Mouse (Mus musculus): ENCODE results near the gene Clip4. TPM values are rescaled to one million over a fixed set of nuclear protein-coding genes. Genes with fewer than 3 reads are reported as not detected.
"Not testable (repeated sequence)": the region's sequence is repeated elsewhere in the genome, so short reads cannot be mapped to it uniquely, and the experiment has no call there.

Gene Clip4
- total RNA-seq (2022), result 10 to 100 TPM; 17.2 to 42.7 (median 29.7) TPM

DNA sequence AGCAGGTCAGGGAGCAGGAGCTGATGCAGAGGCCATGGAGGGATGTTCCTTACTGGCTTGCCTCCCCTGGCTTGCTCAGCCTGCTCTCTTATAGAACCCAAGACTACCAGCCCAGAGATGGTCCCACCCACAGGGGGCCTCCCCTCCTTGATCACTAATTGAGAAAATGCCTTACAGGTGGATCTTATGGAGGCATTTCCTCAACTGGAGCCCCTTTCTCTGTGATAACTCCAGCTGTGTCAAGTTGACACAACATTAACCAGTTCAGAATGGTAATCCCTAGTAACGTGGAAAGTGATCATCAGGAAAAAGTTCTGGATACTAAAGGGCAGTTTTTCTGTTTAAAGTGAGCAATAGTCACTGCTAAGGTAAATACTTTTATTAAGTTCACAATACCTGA lies at the start of gene Clip4:
TSS of gene Clip4 (plus strand) at position 301 of the 400 bp plus-strand sequence.
- not testable (repeated sequence) for DNase-seq

DNA sequence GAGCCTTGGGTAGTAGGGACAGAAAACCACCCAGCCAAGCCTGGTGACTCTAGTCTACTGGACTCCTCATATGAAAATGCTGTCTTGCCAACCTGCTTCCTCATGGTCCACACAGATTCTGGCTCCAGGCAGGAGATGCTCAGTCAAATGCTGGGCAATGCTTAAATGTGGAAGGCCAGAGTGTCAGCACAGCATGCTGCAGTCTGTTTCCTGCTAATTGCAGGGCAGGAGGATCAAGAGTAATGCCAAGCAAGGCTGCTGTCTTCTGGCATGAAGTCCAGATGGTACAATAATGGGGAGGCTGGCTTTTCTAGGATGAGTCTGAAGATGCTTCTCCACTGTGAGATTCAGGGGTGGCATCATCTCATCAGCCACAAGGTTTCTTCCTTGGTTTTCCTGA lies 47.8 kb upstream of the Clip4 start:
- no peak for DNase-seq

GRCm38 (mm10) chr17:71721019-71721418 lies 47.3 kb upstream of the Clip4 start:
- DNase-seq, result peak; percentile 28

- DNase-seq, result no peak
Observed at GRCm38 (mm10) chr17:71730655-71731054, 37.6 kb upstream of the Clip4 start.

GRCm38 (mm10) chr17:71736442-71736841 lies 31.8 kb upstream of the Clip4 start:
- no peak for DNase-seq

GRCm38 (mm10) chr17:71742156-71742555 lies 26.1 kb upstream of the Clip4 start:
- DNase-seq, result no peak

DNA sequence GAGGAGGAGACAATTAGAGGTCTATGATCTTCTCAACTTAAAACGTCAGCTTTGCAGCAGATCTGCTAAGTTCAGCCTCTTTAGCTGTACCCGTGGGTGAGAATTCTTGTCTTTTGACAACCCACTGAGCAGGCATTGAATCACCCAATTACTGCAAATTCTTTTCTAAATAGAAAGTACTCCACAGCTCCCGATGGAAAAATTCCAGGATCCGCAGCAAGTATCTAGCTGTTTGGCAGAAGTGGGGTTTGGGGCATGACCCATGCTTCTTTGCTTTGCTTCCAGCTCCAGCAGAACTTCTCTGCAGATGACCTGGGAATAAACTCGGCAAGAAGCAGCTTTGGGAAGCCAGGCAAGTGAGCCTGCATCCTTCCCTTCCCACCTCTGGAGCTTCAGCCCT lies 25.3 kb upstream of the Clip4 start:
- no peak for DNase-seq

GRCm38 (mm10) chr17:71746114-71746513 lies 22.2 kb upstream of the Clip4 start:
- no peak for DNase-seq

DNA sequence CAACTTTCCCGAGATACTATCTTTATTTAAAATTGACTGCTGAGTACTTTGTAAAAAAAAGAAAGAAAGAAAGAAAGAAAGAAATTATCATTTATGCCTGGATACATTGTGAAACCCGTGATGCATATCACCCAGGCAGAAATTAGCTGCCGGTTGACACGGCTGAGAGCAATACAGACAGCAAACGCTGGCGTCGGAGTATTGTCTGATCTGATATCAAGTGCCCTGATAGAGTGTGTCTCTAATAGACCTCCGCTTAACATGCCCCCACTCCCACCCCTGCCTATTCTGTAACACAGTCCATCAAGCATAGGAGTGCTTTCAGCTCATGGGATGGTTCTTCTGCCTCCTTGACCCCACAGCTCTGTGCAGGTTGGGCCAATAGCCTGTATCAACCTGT lies 20.7 kb upstream of the Clip4 start:
- DNase-seq, result no peak

DNA sequence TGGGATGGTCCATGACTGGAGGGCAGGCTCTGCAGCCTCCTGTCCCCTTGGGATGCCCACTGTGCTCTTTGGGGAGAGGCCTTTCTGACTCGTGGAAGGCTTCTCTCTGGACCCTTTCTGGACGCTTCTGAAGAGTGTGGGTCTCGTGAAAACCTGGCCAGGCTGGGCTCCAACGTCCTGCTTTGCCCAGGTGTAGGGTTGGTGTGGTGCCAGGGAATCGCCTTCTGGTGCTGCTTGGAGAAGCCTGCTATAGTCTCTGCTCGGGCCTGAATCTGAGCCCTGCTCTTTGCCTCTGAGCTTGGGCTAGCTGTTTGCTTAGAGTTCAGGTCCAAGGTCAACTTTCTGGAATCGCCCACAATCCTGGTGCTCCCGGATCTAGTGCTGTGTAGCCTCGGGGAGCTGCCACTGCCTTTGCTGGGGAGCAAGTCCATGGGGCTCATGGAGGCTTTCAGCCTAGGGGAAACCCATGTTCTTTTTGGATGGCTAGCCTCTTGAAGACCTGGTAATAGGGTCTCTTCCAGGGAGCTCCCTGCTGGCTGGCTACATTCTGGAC lies 18.6 kb upstream of the Clip4 start:
- no peak for DNase-seq

DNA sequence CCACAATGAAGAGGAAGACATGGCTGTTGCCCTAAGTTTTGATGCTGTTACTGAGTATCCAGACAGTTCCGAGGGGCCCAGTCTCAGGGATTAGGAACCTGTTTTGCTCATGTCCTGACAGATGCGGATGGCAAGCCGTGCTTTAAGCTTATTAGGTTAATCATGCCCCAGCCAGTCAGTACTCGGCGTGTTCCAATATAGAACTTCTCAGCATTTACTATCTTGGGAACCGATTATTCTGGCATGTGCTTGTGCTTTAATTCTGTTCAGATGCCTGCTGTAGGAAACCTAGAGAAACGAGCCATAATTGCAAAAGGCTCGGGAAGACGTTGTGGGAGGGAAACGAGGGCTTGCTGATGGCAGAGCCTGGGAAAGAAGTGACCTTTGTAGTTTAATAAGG lies 15.4 kb upstream of the Clip4 start, which contains the start of gene Pcare:
TSS of gene Pcare (minus strand) at position 64 of the 400 bp plus-strand sequence.
- DNase-seq, result no peak

GRCm38 (mm10) chr17:71760536-71760935 lies 7.7 kb upstream of the Clip4 start:
- no peak for DNase-seq

DNA sequence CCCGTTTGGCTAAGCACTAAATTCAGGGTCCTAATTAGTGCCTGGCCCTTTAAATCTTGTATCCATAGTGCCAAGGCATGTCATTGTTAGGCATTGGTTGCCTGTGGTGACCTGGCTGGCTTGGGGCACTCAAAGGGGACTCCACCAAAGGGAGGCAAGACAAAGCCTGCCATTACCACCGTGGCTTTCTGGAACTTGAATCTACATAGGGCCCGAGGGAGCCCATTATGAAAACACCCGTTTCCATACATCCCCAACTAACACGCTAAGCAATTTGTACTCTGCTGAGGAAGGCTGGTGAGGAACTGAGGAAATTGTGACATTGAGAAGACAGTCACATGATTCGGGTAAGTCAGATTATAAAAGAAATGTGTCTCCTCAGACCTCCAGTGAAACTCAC lies 1.3 kb downstream of the Clip4 start:
- no peak for DNase-seq

GRCm38 (mm10) chr17:71770696-71771095 lies 2.4 kb downstream of the Clip4 start:
- DNase-seq, result no peak

DNA sequence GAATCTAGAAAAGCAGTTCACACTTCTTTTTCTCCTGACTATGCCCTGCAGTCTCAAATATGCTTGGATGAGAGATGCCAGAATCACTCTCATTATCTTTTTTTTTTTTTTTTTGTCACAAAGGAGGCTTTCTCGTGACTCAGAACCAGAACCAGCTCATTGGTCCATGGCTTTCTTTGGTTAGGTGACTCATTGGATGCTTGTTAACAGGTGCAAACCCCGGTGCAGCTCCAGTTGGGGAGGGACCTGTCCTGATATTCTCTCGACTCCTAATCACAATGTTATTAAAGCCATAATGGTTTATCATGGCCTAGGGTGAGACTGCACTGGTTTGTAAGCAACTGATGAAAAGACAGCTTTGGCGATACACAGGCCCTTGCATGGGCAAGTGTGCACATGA lies 5.9 kb downstream of the Clip4 start:
- DNase-seq, result no peak

GRCm38 (mm10) chr17:71775279-71775678 lies 7.0 kb downstream of the Clip4 start:
- DNase-seq, result no peak

GRCm38 (mm10) chr17:71778696-71779095 lies 10.4 kb downstream of the Clip4 start:
- DNase-seq, result no peak

GRCm38 (mm10) chr17:71780490-71780889 lies 12.2 kb downstream of the Clip4 start:
- DNase-seq, result no peak

DNA sequence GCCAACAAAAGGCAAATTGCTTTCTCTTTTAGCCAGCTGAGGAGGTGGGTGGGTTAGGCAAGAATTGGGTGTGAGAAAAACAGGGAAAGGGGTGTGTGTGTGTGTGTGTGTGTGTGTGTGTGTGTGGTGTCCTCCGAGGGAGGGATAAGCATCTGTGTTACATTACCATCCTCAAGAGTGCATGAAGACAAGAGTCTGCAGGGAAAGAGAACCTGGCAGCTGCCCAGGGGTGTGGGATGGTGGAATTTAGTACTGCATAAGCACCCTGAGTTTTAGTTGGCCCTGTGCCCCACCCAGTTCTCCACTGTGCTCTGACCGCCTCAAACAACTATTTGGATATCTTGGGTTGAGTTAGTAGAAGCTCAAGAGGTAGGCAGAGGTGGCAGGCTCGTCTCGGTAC lies 12.7 kb downstream of the Clip4 start:
- no peak for DNase-seq

GRCm38 (mm10) chr17:71782242-71782698 lies 14.0 kb downstream of the Clip4 start:
- no peak for DNase-seq

DNA sequence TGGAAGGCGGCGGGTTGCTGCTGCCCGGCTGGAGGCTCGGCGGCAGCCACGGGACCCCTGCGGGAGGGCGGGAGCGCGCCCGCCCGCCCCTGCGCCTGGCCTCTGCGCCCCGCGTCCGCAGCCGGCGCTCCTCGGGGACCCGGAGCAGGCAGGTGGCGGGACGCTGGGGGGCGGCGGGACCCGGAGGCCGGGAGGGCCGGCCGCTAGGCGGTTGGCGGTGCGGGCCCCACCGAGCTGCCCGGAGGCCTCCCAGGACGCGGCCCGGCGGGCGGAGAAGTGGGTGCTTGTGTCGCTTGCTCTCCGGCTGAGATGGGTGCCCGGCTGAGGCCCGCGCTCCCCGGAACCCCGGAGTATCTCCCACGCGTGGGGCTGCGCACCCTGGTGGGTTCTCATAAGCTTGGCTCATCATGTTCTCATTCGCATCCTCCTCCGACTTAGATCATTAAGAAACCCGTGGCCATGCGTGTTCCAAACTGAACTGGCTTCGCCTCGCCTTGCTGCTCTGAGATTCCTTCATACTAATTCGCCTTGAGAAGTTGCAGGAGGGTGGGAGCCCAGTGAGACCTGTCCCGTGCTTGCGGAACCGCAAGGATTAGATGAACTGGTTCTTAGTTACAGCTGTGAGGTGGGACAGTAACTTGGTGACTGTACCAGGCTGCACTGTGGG lies 14.6 kb downstream of the Clip4 start:
- no peak for DNase-seq

DNA sequence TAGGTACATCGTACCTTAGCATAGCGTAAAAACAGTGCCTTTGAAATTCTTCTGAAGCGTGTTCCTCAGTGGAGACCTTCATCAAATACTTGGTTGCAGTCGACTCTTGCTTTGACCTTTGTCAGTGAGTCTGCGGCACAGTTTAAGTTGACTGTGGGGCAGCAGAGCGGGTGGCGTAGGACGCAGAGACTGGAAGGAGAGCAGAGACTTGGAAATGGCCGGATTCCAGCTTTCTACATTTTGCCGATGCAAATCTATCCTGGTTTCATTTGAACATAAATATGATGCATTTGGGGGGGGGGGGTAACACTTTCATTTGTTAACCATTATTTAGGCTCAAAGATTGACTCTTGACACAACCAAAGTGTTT lies 15.1 kb downstream of the Clip4 start:
- DNase-seq, result no peak

GRCm38 (mm10) chr17:71786456-71786855 lies 18.2 kb downstream of the Clip4 start:
- no peak for DNase-seq

DNA sequence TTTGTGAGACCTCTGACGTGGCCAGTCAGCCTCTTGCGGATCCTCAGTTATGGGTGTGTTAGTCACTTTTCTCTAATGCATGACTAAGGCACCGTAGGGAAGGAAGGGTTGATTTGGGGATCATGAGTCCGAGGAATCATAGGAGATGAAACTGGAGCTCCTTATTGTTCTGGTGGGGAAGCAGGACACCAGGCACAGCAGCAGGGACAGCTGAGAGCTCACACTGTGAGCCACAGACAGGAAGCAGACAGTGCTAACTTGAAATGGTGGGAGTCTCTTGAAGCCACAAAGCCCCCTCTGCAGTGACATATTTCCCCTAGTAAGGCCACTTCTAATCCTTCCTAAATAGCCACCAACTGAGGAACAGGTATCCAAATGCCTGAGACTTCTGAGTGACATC lies 22.8 kb downstream of the Clip4 start:
- DNase-seq, result no peak

DNA sequence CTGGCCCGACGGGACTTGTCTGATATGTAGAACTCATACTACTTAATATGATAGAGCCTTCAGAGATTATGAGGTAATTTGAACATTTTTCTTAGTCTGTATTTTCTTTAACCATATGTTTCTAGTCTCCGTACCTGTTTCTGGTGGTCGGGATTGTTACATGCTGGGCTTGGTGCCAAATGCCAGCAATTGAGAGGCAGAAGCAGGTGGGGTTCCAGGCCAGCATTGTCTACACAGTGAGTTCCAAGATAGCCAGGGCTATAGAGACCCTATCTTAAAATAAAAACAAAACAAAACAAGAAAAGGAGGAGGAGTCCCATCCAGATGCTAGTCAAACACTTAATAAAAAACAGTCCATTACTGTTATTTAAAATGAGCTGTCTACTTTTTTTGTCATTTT lies 23.3 kb downstream of the Clip4 start:
- DNase-seq, result no peak

Data from adrenal gland, adult 8-10 months (tissue).